Mouse (Mus musculus): ENCODE measurements around the gene Fmr1. TPM values are rescaled to one million over a fixed set of nuclear protein-coding genes. Genes with fewer than 3 reads are reported as not detected.

The Fmr1 gene
- polyA plus RNA-seq (2012; rRNA removed): 23.0 and 33.9 TPM in 2 replicates

GRCm38 (mm10) chrX:68678333-68678740 lies at the start of gene Fmr1:
Gene Fmr1, plus strand, starts transcription at chrX:68678541.

GRCm38 (mm10) chrX:68761606-68762005 lies 83.3 kb downstream of the Fmr1 start, which contains the start of gene Fmr1nb:
Gene Fmr1nb, plus strand, starts transcription at chrX:68761839.

Other genes starting within 250 kb of the Fmr1 start
- gene Fmr1nb, start 83.3 kb downstream of the Fmr1 start, polyA plus RNA-seq (2012; rRNA removed): 0.38 TPM in 1 of 2 replicates, not detected in the other
- gene Gm14698, start 142.6 kb downstream of the Fmr1 start, polyA plus RNA-seq (2012; rRNA removed): 0.34 TPM in 1 of 2 replicates, not detected in the other
- gene Gm6812, start 214.5 kb downstream of the Fmr1 start, polyA plus RNA-seq (2012; rRNA removed): not detected in 2 replicates

Data from ovary, adult 2 months (tissue).